Mouse (Mus musculus): ENCODE measurements at regions not wholly inside any gene's neighbourhood (a gene's known extent, or its start where the extent isn't known, plus 50 kb on each side); places are given as distances from the start of the nearest gene placed in this dataset.

DNA sequence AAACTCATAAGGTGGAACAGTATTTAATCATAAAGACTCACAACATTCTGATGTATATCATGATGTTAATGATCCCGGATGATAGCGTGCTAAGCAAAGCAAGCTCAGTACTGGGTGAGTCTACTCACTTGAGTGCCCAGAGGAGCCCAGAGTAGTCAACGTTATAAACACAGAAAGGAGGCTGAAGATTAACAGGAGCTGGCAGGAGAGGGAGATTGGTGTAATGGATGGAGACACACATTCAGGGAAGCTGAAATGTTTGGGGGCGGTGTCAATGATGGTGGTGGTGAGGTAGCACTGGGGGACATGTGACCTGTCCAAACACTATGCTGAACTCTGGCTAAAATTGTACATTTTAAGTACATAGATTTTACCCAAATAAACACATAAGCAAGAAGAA is 66.2 kb upstream of the Anapc15-ps start:
- TF ChIP-seq CTCF (IDR thresholded peaks at IDR 0.05; ENCODE audit: low read depth), result no peak
- no peak for TF ChIP-seq EP300 (IDR thresholded peaks at IDR 0.05; ENCODE audit: low read depth)
